Mouse (Mus musculus) erythroblast, embryonic 14.5 days (primary cell): Measurements from ENCODE around the gene Twsg1.

Source experiments
- GATA1 ChIP-seq: IDR thresholded peaks from 2 replicates; pipeline ENCODE4 v1.6.1; 2012; ENCODE audit warnings: low read length, inconsistent platforms, mixed read lengths
- TAL1 ChIP-seq: IDR thresholded peaks from 3 replicates; pipeline ENCODE4 v1.6.1; 2012; ENCODE audit warnings: low read length, inconsistent platforms, mixed read lengths

DNA sequence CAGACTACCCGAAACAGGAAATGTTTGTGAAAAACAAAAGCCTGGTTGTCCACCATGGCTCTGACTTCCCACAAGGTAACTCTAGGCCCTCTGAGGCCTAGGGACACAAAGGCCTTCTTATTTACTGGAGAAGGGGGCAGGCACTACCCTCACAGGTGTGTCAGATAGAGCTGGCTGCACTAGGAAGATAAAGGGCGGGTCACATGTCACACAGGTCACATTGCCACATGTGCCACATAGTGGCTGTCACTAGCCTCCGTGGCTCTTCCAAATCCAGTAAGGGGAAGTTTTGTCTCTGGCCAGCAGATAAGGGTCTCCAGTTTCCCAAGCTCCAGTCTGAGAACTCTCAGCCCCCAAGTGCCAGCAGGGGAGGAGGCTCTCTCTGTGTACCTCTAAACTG is 31.8 kb downstream of the Twsg1 start:
- TF ChIP-seq TAL1 (peak; percentile 41; the same call in 2 of the 3 replicates), GATA1 (no peak)
